Mouse (Mus musculus) C2C12 (cell line): ENCODE data around the gene Fem1b. TPM values are rescaled to one million over a fixed set of nuclear protein-coding genes. Genes with fewer than 3 reads are reported as not detected.
A peak's percentile ranks its signal among the peaks of the same experiment; 100 is the strongest.
"Not testable (repeated sequence)": the region's sequence is repeated elsewhere in the genome, so short reads cannot be mapped to it uniquely, and the experiment has no call there.

ENCODE experiments used
- H3K27me3 ChIP-seq: one replicate; pipeline ENCODE4 v1.6.1; 2011; ENCODE audit not compliant: control insufficient read depth, insufficient read depth, insufficient read length
- H3K36me3 ChIP-seq: one replicate; pipeline ENCODE4 v1.6.1; 2011; ENCODE audit not compliant: control insufficient read depth, insufficient read depth
- H3K4me3 ChIP-seq: one replicate; pipeline ENCODE4 v1.5.1; 2011; ENCODE audit warnings: mild to moderate bottlenecking, control low read depth; ENCODE audit not compliant: poor library complexity, insufficient read depth, severe bottlenecking
- H3K79me2 ChIP-seq: one replicate; pipeline ENCODE4 v1.6.1; 2011; ENCODE audit not compliant: control insufficient read depth, insufficient read depth
- H3K79me3 ChIP-seq: one replicate; pipeline ENCODE4 v1.6.1; 2011; ENCODE audit warnings: low read depth, control low read depth
- H3ac ChIP-seq: one replicate; pipeline ENCODE3; 2011; ENCODE audit warnings: low read depth; ENCODE audit not compliant: control insufficient read depth, insufficient read length
- CEBPB ChIP-seq: IDR thresholded peaks from one replicate; pipeline ENCODE4 v1.6.1; 2011; ENCODE audit warnings: low read depth, mild to moderate bottlenecking, control low read depth, moderate library complexity
- CTCF ChIP-seq: IDR thresholded peaks from one replicate; pipeline ENCODE4 v1.5.1; 2011; ENCODE audit not compliant: control insufficient read depth, insufficient read depth, insufficient read length
- FOSL1 ChIP-seq: IDR thresholded peaks from one replicate; pipeline ENCODE4 v1.8.0; 2011; ENCODE audit warnings: mild to moderate bottlenecking, low read length; ENCODE audit not compliant: poor library complexity, insufficient read depth, severe bottlenecking
- MAX ChIP-seq: IDR thresholded peaks from one replicate; pipeline ENCODE4 v1.6.1; 2011; ENCODE audit warnings: mild to moderate bottlenecking, control low read depth
- MYOD1 ChIP-seq: IDR thresholded peaks from one replicate; pipeline ENCODE4 v1.6.1; 2011; ENCODE audit warnings: low read depth; ENCODE audit not compliant: control insufficient read depth, insufficient read length
- MYOG ChIP-seq: IDR thresholded peaks from one replicate; pipeline ENCODE4 v1.6.1; 2011; ENCODE audit not compliant: control insufficient read depth, insufficient read length; ENCODE audit errors: extremely low read depth
- USF1 ChIP-seq: IDR thresholded peaks from one replicate; pipeline ENCODE4 v1.6.1; 2011; ENCODE audit warnings: low read depth, mild to moderate bottlenecking, control low read depth, moderate library complexity
- polyA plus RNA-seq: library from polyadenylated mRNA; unstranded; fragments of >200 nt; fragmentation: generic; extraction: Trizol; gene quantifications from one replicate; pipeline ENCODE4 v1.2.1, GENCODE M21; 2012; ENCODE audit warnings: missing spikeins

The Fem1b gene
- polyA plus RNA-seq, 1 experiment = 11.0 TPM

DNA sequence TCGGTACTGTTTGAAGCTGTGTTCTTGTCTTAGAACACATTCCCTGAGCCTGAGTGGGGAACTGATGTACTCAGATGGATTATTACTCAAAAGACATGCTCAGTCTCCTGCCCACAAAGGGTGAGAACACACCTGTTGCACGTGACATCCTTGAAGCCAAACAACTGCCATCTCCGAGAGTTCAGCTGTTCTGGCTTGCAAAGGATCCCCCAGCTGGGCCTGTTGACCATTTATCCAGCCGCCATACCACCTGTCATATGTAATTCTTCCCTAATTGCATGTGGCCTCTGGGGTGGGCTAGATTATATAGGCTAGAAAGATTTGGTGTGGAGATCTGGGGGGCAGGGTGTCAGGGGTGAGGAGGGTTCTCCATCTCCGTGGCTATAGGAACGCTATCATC is 9.1 kb upstream of the Fem1b start:
- Histone ChIP-seq H3K79me2 (no peaks in the 10 kb centered on the region), H3K4me3 (no peak overlapping the region), H3K27me3 (no peaks in the 10 kb centered on the region), H3K36me3 (no peaks in the 10 kb centered on the region), H3K79me3 (no peaks in the 10 kb centered on the region), H3ac (no peak overlapping the region)
- no peak for TF ChIP-seq MAX
- TF ChIP-seq MYOD1 = peak; percentile 21
- TF ChIP-seq USF1 = no peak

DNA sequence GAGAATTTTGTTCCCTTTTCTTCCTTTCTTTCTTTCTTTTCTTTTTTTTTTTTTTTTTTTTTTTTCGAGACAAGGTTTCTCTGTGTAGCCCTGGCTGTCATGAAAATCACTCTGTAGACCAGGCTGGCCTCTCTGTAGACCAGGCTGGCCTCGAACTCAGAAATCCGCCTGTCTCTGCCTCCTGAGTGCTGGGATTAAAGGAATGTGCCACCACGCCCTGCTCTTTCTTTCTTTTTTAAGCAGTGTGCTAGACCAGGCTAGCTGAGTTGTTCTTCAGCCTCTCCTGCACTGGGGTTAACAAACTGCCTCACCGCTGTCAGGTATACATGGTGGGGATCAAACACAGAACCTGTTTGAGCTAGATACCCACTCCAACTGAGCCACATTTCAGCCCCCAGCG is 8.2 kb upstream of the Fem1b start:
- not testable (repeated sequence) for H3K36me3 ChIP-seq, H3K79me3 ChIP-seq, H3K27me3 ChIP-seq, H3K79me2 ChIP-seq, H3ac ChIP-seq, H3K4me3 ChIP-seq

DNA sequence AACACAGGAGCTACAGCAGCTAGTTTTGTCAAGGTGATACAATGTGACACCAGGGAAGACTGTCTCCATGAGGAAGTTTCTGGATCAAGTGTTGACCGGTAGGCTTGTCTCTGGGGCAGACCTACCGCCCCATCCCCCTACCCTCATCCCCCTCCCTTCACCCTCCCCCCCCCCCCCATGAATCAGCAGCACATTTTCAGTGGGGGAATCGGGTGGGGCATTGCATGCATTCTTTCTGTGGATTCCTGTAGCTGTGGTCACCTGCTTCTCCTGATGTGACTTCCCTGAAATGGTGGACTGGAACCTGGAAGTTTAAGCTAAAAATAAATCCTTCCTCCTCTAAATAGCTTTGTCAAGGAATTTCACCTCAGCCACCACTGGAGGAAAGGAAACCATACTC is 7.8 kb upstream of the Fem1b start:
- Histone ChIP-seq H3ac (no peak overlapping the region), H3K27me3 (no peaks in the 10 kb centered on the region), H3K4me3 (no peak overlapping the region), H3K36me3 (no peaks in the 10 kb centered on the region), H3K79me2 (no peaks in the 10 kb centered on the region), H3K79me3 (no peaks in the 10 kb centered on the region)
- TF ChIP-seq USF1 (no peak), CTCF (no peak), MAX (no peak), MYOG (no peak), CEBPB (no peak)

DNA sequence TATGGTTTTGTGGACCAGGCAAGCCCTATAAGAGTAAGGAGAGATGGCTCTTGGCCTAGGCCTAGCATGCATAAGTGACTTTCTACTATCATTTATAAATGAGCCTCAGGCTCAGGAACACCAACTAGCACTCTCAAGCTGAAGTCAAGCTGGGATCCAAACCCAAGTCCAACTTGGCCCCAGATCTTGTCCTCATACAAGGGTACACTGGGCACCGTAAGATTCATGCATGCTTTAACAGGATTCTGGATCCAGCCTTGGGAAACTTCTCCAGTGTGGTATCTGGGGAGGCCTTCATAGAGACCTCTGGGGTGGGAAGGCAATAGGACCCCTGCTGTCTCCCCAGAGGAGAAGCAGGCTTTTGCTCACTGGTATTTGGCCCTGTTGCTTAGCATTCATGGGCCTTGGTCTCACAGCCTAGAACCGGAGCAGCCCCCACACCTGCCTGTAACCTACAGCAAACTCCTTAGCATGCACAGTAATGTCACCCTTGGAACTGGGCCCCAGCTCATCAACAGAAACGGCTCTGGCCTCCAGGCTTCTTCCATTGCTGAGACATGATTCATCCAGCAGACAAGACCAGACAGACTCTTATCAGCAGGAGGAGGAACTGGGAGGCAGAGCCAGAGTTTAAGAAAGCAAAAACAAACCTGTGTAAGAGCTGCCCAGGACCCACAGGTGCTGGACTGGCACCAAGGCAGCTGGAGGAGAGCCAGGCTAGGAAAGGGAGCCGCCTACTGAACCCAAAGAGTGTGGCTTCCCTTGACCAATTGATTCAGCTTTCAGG is 6.3 kb upstream of the Fem1b start:
- Histone ChIP-seq H3K27me3 (no peaks in the 10 kb centered on the region), H3K36me3 (no peaks in the 10 kb centered on the region), H3K4me3 (no peak overlapping the region), H3K79me3 (no peaks in the 10 kb centered on the region), H3K79me2 (no peaks in the 10 kb centered on the region), H3ac (no peak overlapping the region)
- TF ChIP-seq FOSL1 = no peak
- no peak for TF ChIP-seq MYOG
- TF ChIP-seq MYOD1 = no peak
- TF ChIP-seq USF1 = no peak
- no peak for TF ChIP-seq MAX
- no peak for TF ChIP-seq CEBPB
- no peak for TF ChIP-seq CTCF

DNA sequence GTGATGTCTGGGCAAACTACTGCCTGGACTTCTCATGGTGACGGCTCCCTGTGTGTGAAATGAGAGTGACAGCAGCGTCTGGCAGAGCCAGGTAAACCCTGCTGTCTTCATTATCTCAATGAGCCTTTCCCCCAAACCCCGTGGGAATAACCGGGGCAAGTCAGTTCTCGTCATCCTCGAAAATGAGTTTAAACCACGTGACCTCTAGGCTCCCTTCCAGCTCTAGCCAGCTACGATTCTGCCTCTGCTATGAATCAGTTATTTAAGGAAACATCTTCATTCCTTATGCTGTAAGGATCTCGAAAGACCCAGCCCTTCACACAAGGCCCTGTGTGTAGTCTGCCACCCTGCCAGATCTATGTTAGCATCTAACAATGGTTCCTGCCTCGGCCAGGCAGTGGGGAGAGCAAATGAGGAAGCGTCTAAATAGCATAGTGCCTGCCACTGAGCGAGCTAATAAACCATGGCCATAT is 5.4 kb upstream of the Fem1b start:
- TF ChIP-seq FOSL1 (no peak), CEBPB (no peak), USF1 (peak; percentile 92), MYOD1 (peak; percentile 87), MYOG (no peak), CTCF (no peak), MAX (no peak)
- no peak overlapping the region for H3K4me3 ChIP-seq
- H3K79me2 ChIP-seq = no peaks in the 10 kb centered on the region
- no peaks in the 10 kb centered on the region for H3K36me3 ChIP-seq
- no peak overlapping the region for H3ac ChIP-seq
- H3K27me3 ChIP-seq = no peaks in the 10 kb centered on the region
- no peaks in the 10 kb centered on the region for H3K79me3 ChIP-seq

DNA sequence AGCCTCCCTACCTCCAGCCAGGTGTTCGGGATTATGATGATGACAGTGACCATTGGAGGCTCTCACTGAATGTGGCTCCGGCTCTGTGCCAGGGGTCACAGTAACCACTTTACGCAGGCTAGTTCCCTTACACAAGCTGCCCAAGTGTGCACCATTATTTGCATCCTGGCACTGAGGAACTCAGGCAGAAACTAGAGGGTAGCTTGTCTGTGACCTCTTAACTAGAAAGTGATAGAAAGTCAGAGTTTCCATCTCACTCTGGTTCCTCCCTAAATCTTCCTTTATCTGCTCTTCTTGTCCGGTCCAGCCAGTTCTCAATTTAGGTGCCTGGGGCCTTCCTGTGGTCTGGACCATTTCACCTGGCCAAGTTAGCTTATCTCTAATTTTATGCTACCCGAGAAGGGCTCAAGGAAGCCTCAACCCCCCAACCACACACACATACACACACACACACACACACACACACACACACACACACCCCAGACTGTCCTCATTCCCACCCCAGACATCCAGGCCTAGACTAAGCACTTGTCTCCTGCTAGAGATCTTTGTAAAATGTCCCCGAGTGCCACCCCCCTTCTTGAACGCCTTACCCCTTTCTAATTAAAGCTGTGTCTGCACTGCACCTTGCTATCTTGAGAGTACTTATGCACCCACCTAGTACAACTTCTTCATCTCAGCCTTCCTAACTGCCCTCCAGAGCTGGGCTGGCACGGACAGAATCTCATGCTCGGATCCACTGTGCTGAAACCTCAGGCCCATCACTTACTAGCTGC is 4.8 kb upstream of the Fem1b start:
- TF ChIP-seq FOSL1 = no peak
- no peak for TF ChIP-seq CTCF
- no peak for TF ChIP-seq MYOG
- no peak for TF ChIP-seq CEBPB
- TF ChIP-seq USF1 = no peak
- no peak for TF ChIP-seq MYOD1
- TF ChIP-seq MAX = no peak
- no peaks in the 10 kb centered on the region for H3K27me3 ChIP-seq
- H3K79me2 ChIP-seq = peaks cover 1% of the 10 kb centered on the region
- no peaks in the 10 kb centered on the region for H3K79me3 ChIP-seq
- no peak overlapping the region for H3ac ChIP-seq
- H3K36me3 ChIP-seq = no peaks in the 10 kb centered on the region
- H3K4me3 ChIP-seq = no peak overlapping the region
